Mouse (Mus musculus) MEL-GATA-1-ER (cell line): ENCODE measurements at regions not wholly inside any gene's neighbourhood (a gene's known extent, or its start where the extent isn't known, plus 50 kb on each side); places are given as distances from the start of the nearest gene placed in this dataset.

Experiments used
- DNase-seq: peaks from one replicate; pipeline ENCODE4 v3.0.0-alpha.2; 2012; ENCODE audit warnings: low read depth; ENCODE audit errors: extremely low read depth

DNA sequence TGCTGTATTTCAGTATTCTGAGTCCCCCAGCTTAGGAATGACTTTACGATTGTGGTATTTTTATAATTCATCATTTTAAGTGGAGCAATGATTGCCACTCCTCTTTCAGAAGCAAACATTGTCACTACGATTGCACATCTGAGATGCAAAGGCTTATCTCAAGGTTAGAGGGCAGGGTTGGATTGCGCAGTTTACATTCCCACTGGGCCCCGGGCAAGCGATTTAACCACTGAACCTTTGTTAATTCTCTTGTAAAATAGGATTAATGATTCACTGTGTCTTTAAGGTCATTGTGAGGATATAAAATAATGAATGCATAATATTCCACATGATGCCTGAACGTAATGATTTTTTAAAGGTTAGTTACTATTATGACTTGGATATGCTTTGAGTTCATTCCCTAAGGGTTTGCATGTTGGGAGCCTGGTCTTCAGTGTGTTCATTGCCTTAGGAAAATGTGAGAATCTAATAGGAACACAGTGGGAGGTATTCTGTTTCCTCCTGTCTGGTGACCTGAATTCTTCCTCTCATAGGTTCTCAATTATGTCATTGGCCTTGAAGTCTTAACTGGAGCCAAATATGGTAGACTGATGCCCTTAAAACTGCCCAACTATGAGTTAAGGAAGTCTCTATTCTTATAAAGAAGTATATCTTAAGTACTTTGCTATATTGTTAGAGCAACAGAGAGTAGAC, 1198.4 kb downstream of the Gsdmc2 start:
- DNase-seq = no peak

GRCm38 (mm10) chr15:62644744-62645143, 1200.2 kb downstream of the Gsdmc2 start:
- DNase-seq = no peak

GRCm38 (mm10) chr15:62644296-62644695, 1200.7 kb downstream of the Gsdmc2 start:
- DNase-seq = no peak

DNA sequence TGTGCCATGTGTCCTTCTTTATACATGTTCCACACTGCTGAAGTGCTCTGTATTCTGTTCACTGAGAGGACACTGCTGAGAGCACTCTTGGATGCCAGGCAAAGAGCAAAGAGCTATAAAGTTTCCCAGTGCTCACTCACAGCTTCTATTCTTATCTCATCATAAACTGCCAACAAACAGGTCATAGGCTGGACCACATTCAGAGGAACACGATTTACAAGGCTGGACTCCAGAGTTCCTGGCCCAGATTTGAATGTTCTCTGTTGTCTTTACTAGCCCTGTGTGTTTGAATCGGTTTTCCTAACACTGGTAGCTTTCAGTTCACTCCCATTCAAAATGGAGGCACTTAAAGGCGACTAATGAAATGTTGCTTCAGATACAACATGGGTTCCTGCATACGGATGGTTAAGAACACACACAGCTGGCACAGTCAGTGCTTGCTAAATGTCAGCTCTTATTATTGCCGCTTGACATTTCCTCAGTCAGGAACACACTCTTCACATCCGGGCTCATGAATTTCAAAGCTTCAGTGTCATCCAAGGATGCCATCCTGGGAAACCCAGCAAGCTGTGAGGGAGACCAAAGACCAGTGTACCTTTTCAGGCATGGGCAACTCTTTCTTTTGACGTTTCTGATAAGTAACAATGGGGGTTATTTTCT, 1203.8 kb downstream of the Gsdmc2 start:
- no peak for DNase-seq

GRCm38 (mm10) chr15:62625406-62625805, 1219.6 kb downstream of the Gsdmc2 start:
- DNase-seq = no peak

DNA sequence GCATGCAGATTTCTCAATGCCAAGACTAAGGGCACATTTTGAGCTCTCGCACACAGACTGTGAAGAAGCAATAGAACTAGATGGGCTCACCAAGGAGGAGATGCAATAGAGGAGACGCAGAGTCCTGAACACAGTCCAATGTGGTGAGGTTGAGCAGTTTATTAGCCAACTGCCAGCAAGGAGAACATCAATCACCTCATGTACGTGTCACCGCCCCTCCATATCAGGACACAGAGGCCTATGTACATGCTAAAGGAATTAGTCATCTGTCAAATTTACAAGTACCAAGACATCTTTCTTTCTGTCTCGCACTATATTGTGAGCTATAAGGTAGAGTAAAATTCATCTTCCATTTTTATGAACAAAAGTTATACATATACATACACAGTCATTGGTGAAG, 1228.9 kb downstream of the Gsdmc2 start:
- DNase-seq = no peak

DNA sequence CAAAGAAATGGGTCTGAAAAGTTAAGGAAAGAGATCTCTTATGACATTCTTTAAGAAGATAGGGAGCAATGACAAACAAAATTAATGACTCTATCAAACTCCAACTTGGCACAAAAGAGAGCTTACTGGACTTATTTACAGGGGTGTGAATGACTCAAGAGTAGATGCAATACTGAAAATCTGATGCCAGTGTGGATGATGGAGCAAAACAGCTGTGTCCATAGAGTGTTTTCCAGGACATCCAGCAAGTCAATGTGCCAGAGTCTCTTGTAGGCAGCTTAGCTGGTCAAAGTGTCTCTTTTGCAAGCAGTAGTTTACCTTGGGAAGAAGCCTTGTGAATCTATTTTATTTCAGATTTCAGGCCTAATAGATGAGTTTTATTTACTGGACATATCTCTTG, 1248.2 kb downstream of the Gsdmc2 start:
- DNase-seq = no peak

GRCm38 (mm10) chr15:62588580-62588979, 1256.4 kb downstream of the Gsdmc2 start:
- no peak for DNase-seq

- no peak for DNase-seq
Measured at GRCm38 (mm10) chr15:62578788-62579187, 1266.2 kb downstream of the Gsdmc2 start.

DNA sequence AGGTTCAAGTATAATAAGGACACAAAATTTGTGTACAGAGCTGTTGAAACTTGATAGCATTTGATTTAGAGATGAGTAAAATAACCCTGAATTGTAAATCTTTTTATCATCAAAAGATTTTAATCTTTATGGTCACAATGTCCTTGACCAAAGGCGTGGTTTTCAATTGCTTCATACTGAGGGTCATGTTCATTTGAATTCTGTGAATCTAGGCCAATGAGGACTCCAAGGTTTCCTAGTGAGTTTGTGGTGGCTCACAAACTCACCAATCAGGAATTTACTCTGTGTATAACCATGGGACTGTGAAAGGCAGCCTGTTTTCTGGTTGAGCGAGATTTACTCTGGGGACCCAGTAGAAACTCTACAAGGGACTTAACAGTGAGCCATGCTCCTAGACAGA, 1269.2 kb downstream of the Gsdmc2 start:
- no peak for DNase-seq

GRCm38 (mm10) chr15:62571803-62572202, 1273.2 kb downstream of the Gsdmc2 start:
- DNase-seq = no peak

GRCm38 (mm10) chr15:62568788-62569713, 1275.9 kb downstream of the Gsdmc2 start:
- DNase-seq = no peak

- peak; percentile 2 for DNase-seq
Measured at GRCm38 (mm10) chr15:62567431-62567830, 1277.5 kb downstream of the Gsdmc2 start.

- no peak for DNase-seq
Measured at GRCm38 (mm10) chr15:62566106-62566511, 1278.9 kb downstream of the Gsdmc2 start.

DNA sequence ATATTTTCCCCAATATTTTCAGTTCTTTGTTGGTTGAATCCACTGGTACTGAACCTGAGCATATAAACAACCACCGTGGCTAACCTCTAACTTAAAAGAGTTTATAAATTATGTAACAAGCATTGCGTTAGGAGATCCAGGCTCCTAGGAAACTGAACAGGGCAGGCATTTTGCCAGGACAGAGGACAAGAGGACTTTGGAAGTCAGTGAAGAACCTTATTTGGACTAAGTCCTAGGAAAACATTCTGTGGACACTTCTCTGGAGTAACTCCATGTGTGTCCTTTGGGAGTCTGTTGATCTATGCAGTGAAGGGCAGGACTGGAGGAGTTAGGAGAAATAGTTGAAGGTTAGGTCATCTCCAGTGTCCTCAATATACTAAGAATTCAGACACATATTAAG, 1311.7 kb downstream of the Gsdmc2 start:
- no peak for DNase-seq

DNA sequence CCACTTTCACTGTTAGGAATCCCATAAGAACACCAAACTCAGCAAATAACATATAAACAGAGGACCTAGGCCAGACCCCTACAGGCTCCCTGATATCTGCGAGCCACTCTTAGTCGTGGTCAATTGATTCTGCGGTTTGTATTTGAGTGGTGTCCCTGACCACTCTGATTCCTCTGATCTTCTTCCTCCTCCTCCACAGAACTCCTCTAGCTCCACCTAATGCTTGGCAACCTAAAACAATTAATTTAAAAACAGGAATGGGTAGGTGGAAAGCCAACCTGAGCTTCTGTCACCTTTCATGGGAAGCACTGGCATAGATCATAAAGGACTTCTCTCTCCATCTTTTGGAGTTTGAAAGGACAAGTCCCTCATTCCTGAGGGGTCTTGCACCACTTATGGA, 1316.0 kb downstream of the Gsdmc2 start:
- no peak for DNase-seq

- DNase-seq = no peak
Measured at GRCm38 (mm10) chr15:62524628-62525027, 1320.3 kb downstream of the Gsdmc2 start.

DNA sequence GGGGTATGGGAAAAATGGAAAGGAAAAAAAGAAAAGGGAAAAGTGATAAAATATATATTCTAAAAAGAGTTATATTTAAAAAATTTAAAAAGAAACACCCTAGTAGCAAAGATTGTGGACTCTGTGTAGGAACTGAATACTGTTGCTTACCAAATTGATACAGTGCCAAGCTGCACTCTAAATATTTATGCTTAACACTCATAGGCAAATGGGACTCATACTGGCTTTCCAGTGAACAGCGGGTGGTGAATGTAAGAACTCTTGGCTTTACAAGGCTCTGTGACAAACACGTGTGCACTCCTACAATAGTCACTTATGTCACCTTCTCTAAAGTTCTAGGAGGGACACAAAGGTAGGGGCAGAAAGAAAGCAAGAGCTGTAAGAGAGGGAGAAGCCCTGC, 1320.8 kb downstream of the Gsdmc2 start:
- DNase-seq = no peak

DNA sequence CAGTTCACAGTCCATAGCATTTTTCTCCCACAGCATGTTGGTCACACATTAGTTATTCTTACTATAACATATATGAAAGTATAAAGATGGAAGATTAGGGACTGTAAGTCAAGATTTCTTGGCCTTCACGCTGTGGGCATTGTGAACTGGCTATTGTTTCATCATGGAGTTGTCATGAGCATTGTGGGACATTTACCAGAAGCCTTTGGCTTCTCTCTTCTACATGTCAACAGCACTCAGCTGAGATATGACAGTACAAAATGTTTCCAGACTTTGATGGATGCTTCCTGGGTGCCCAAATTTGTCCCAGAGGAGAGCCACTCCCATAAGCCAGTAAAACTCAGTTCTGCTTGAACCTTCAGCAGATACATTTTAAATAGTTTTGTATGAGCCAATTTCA, 1331.5 kb downstream of the Gsdmc2 start:
- DNase-seq = no peak

GRCm38 (mm10) chr15:62511461-62511860, 1333.5 kb downstream of the Gsdmc2 start:
- DNase-seq = no peak

- DNase-seq = no peak
Measured at GRCm38 (mm10) chr15:62503866-62504265, 1341.1 kb downstream of the Gsdmc2 start.

- DNase-seq = no peak
Measured at GRCm38 (mm10) chr15:62500966-62501365, 1344.0 kb downstream of the Gsdmc2 start.
